Mouse (Mus musculus): ENCODE results near the gene Scgb2b19.
"Not testable (repeated sequence)": the region's sequence is repeated elsewhere in the genome, so short reads cannot be mapped to it uniquely, and the experiment has no call there.

Scgb2b19 gene

GRCm38 (mm10) chr7:33280238-33280637 is at the start of gene Scgb2b19:
TSS of gene Scgb2b19 (minus strand) at chr7:33280338.
- not testable (repeated sequence) for DNase-seq

- not testable (repeated sequence) for DNase-seq
These were observed 6.9 kb upstream of the Scgb2b19 start, which contains the start of gene Scgb1b19 for GRCm38 (mm10) chr7:33286991-33287390. TSS of gene Scgb1b19 (plus strand) at chr7:33287291.

Measured in cerebellum, postnatal 36 days (tissue).